Mouse (Mus musculus) layer of hippocampus, postnatal 10 days (tissue): ENCODE data around the gene Tomm5. TPM values are rescaled to one million over a fixed set of nuclear protein-coding genes. Genes with fewer than 3 reads are reported as not detected.

Experiments used
- DNase-seq, 2 experiments: peaks; one replicate each; pipeline ENCODE4 v3.0.0; 2021; ENCODE audit warnings: low spot score in 2 of 2
- long read RNA-seq: library from polyadenylated mRNA; stranded (forward); transcript quantifications from one replicate; pipeline ENCODE4 v2.0.0, GENCODE M21; 2023
- total RNA-seq, 2 experiments: library from RNA; stranded (reverse); gene quantifications; 2 replicates each; pipeline ENCODE4 v1.2.3; 2021

The Tomm5 gene
- 10 to 100 TPM; 61.4 to 69.8 TPM for total RNA-seq
- long read RNA-seq, transcript Tomm5-204 (2 exons, 639 nt), result major isoform, 79 of 88 reads
- long read RNA-seq, partial matches to known transcripts, result 5 of 88 reads
- long read RNA-seq, other reads (novel, unspliced or antisense), result 1 of 88 reads

DNA sequence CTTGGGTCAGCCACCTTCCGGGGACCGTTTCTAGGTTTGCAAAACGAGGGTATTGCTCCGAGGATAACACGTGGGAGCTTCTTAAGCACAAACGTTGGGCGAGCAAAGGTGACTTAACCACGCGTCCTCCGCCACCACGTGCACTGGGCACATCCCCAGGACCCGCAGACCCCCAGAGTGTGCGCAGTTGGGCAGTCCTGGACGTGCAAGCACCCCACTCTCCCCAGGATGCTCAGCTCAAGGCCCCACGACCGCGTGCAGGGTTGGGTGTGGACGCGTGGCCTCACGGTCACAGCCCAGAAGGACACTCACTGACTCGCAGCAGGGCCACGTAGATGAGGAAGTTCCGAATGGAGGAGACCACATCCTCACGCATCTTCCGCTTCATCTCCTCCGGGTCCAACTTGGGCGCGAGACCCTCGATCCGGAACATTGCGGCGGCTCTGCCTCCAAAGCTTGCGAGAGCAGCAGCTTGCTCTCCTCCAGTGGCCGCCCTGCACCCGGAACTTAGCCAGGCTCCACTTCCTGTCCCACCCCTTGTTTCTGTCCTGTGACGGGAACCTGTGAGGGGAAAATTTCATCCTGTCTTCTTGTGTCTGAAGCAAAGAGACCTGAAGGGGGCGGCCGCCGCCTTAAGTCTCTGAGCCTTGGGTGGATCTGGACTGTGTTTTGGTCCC, at the start of gene Tomm5:
TSS of gene Tomm5 (minus strand) at position 514 of the 677 bp plus-strand sequence.
- peak; percentile 86 to 91 for DNase-seq

DNA sequence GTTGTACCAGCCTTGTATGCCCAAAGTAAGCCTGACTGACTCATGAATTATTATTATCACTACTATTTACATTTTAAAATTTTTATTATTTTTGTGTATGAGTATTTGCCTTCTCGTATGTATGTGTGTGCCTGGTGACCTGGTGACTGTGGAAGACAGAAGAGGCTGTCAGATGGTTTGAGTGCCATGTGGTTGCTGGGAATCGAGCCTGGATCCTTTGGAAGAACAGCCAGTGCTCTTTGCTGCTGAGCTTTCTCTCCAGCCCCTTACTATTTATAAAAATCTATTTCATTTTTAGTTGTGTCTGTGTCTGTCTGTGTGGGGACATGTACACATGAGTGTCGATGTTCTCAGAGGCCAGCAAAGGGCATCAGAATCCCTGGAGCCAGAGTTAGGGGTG, 48.5 kb upstream of the Tomm5 start:
- peak in 1 of 2 experiments; percentile 32 for DNase-seq

DNA sequence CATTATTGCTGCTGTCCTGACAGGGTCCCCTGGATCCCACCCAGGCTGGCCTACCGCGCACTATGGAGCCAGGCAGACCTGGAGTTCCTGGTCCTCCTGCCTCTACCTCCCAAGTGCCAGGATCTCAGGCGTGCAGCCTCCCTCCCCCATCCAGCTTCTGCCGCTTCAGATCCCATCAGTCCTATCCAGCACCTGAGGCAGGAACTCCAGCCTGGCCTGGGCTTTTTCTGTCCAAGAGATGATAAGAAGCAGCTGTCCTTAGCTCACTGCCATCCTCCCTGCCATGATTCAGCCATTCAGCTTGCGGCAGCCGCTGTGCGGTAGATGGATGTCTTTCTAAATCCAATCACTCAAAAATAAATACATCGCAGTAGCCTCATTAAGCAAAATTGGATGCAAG, 35.1 kb upstream of the Tomm5 start:
- peak; percentile 23 to 39 for DNase-seq

DNA sequence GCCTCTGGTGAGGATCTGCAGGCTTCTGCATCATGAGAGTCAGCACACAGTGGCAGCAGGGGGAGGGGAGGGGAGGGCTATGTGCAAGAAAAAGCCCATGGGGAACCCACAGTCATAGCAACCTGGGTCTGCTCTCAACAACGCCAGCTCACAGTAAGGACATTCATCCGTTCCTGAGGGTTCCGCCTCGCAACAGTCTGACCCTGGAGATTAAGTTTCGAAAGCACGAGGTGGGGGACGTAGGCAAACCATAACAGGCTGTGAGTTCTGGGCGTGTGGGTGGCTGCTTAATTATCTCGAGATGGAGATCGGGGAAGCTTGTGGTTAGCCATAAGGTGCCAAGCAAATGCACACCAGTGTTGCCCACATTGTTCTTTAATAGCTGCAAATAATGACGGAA, 34.5 kb upstream of the Tomm5 start:
- DNase-seq, result peak in 1 of 2 experiments; percentile 33

DNA sequence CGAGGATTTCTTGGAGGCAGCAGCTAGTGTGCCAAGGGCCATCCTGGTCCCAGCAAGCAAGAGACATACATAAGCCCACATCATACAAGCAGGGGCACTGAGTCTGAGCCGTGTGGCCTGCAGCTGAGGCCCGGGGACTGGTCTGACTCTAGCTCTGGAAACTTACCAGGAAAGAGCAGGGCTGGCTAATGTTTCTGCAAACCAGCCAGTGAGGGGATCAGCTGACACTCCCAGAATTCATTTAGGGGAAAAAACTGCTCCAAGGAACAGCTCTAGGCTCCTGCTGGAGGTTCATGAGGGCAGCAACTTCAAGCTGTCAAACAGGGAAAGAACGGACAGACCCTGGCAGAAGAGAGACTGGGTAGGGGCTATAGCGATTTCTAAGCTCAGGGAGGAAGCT, 33.9 kb upstream of the Tomm5 start:
- peak; percentile 21 to 30 for DNase-seq

DNA sequence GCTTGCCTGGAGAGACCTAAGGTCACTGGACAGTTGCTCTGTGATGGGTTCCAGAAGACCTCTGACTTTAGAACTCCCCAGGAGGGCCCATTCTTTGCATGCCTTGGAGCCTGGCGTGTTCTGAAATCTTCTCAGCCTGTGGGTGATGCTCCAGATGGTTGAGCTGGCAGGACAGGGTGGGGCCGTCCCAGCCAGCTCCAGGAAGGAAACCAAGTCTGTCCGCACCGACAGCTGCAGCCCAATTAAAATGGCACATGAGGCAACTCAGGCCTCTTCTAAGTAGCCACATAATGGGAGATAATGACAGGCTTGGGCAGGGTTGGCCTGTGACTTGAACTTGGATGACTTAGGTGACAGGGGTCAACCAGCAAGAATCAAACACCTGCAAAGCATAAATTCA, 29.7 kb upstream of the Tomm5 start:
- DNase-seq, result no peak

DNA sequence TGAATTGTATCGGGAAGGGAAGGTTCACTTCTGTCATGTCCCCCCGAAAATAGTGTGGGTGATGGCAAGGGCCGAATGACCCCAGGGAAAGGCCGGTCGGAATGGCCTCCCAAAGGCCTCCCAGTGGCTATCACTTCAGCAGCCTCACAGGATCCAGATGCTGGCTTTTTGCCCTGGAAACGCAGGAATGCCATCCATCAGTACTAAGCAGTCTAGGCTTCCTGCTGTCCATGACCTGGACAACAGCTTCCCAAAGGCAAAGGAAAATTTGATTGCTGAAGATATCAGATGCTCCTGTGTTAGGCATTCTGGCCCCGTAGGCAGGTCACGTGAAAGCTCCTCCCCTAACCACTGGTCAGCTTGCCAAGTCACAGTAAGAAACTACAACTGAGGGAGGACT, 26.6 kb upstream of the Tomm5 start:
- no peak for DNase-seq

DNA sequence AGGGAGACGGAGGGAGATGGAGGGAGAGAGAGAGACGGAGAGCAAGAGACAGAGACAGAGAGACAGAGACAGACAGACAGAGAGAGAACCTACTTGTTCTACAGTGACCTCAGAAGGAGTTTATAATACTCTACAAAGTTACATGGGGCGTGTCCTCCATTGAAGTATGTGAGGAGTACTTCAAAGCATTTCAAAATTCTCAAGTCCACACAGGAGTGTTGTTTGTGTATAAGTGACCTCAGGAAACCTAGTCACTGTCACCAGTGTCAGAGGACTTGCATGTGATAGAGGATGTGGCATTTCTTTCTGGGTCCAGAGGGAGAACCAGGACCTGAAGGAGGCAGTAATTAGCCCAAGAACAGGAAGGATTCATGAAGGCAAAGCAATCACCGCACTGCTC, 23.1 kb upstream of the Tomm5 start:
- no peak for DNase-seq

DNA sequence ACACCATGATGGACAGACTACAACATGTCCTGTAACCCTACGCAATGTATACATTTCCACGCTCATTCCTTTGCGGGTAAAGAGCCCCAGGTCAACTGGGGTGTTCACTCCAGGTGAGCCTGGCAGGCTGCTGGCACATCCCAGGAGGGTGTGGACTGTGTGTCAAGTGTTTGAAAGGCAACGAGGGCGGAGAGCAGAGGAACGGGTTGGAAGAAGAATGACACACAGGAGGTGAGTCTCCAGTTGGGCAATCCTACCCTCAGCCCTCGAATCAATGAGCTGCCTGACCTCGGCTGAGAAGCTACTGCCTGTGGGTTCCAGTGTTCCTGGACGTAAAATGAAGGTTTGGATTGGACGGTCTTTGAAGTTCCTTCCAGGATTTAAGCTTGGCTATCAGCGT, 13.4 kb upstream of the Tomm5 start:
- DNase-seq, result no peak

DNA sequence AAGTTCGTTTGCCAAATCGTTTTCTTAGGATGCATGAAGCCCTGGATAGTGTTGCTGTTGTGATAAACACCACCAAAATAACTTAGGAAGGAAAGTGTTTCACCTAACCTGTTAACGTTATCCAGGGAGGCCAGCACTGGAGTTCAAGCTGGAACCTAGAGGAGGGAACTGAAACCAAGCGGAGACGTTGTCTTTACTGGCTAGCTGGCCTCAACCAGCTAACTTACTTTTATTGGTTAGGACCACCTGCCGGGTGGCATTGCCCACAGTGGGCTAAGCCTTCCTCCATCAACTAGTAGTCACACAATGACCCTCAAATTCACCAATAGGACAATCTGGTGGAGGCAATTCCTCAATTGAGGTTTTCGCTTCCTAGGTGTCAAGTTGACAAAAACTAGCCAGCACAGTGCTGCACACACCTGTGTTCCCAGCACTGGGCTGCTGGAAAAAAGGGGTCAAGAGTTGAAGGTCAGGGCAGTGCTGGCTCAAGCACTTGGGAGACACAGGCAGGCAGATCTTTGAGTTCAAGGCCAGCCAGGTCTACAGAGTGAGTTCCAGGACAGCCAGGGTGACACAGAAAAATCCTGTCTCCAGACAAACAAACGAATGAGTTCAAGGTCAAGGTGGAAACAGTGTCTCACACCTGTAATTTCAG, 669 bp upstream of the Tomm5 start:
- DNase-seq, result no peak

DNA sequence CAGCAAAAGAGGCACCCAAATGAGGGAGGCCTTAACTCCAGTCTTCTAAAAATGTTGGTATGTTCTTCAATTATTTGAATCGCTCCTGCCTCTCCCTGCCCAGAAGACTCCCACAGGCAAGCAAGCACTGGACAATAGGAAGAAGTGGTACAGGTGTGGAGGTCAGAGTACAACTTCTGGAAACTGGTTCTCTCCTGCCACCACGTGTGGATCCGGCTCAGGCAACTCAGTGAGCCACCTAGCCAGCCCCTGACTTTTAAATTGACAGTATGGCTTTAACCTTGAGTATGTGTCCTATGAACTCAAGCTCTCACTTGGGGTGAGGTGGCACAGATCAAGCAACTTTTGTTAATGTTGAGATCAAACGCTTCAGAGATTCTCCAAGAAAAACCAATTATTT, 848 bp downstream of the Tomm5 start:
- no peak for DNase-seq

DNA sequence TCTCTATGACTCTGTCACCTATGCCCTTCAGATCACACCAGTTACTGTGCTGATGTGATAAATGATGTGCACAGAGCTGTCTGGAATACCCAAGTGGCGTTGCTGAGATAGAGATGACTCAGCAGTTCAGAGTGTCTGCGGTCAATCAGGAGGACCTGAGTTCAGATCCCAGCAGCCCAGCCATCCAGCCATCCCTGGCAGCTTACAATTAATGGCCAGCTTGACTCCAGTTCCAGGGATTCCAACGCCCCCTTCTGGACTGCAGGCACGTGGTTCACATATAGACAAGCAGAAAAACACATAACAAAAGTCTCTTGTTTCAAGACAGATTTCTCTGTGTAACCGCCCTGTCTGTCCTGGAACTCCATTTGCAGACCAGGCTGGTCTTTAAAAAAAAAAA, 1.5 kb downstream of the Tomm5 start:
- DNase-seq, result no peak

DNA sequence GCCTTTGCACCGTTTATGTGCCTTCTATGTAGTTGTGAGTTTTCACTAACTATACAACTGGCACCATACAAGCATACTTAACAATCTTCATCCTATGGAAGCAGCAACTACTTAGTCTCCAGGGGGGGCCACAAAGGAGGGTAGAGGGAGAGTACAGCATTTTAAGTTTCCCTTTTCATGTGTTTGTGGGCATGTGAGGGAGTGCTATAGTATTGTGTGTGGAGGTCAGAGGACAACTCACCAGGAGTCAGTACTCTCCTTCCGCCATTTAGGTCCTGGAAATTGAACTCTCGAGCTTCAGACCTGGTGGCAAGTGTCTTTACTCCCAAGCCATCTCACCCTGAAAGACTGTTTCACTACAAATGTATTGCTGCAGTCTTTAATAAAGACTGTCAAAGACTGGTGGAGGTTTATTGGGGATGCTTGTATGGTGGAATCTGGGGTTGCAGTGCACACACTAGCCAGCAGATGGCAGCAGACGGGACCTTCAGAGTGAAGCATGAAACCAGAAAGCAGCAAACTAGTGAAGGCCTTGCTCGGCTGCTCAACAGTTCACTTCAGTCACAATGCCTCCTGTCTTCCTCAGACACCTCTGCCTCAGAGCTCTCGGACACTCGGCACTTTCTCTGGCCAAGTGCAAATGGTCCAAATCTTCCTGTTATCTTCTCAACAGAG, 10.6 kb downstream of the Tomm5 start:
- DNase-seq, result peak; percentile 82 to 83

DNA sequence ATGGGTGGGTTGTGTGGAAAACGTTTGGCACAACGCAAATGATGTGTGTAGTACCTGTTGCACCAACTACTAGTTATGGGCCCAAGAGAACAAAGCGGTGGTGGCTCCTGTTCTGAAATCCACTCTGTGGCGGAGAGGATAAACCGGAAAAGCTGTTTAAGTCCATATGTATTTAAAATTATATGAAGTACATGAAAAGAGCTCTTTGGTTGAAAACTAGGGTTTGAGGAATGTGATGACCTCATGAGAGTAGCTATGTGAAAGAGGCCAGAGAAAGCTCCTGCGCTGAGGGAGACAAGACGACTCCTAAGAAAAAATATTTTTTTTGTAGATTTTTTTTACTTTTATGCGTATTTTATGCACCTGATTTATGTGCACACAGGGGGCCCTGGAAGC, 23.0 kb downstream of the Tomm5 start:
- no peak for DNase-seq

DNA sequence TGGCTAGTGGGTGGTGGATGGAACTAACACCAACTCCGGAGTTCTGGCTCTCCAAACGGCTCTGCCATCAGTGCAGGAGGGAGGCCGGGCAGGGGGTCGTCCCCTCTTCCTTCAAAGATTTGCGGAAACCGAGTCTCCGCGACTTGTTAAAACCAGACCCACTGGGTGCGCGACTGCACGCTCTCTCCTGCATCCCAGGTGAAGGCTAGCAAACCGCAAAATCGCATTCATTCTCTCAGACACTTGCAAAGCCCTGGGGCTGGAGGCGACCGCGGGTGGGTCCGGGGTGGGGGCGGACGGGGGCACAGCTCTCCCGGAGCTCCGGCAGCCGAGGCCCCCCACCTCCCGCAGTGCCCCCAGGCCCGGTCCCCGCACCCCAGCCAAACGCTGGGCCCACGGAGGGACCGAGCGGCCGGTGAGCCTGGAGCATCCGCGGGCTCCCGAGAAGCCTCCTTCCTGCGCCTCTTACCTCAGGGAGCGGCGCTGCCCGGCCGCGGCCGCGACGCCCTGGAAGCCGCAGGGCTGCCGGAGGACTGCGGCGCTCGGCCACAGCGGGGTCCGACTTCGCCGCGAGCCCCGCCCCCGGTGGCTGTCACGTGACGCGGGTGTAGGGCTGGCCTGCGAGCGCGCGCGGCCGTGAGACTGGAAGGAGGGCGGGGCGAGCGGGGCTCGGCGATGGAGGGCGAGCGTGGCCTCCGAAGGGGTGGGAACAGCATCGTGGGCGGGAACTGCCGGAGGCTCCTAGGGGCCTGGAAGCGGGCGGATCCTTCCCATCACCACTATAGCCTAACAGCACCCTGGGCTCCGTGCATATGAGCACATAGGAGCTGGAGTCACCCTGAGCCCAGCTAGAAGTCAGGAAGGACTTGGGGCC, 23.7 kb downstream of the Tomm5 start, which contains the start of gene Fbxo10:
TSS of gene Fbxo10 (minus strand) at position 584 of the 874 bp plus-strand sequence.
- peak; percentile 88 to 93 for DNase-seq

DNA sequence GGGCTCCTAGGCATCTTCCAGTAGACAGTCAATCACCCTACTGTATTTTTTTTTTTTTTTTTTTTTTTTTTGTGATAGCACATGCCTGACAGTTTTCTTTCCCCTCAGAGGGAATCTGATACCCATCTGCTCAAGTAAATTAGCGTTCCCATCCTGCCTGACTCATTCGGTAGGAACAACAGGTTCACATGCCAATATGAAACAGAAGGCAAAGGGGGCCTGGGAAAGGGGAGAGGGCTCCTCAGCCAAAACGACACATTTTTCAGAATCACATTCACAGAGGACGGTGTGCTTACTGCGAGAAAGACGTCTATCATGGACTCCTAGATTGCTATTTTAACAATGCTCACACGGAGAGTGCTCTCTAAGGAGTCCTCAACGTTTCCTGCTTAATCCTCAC, 24.4 kb downstream of the Tomm5 start:
- DNase-seq, result peak; percentile 37 to 45

DNA sequence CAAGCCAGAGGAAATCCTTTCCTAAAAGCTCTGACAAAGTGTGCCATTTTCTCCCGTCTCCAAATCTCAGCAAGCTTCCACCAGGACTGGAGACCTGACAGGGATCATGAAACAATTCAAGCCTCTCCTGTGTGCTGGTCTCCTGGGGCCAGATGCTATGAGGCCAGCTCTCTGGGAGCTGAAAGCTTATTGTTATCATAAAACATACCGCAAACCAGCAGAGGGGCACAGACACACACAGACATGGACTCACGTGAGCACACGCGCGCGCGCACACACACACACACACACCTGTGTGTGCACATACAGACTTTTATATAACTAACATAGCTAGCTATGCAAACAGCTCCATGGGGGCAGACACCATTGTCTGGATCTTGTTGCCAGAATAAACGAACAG, 25.0 kb downstream of the Tomm5 start:
- peak in 1 of 2 experiments; percentile 25 for DNase-seq

DNA sequence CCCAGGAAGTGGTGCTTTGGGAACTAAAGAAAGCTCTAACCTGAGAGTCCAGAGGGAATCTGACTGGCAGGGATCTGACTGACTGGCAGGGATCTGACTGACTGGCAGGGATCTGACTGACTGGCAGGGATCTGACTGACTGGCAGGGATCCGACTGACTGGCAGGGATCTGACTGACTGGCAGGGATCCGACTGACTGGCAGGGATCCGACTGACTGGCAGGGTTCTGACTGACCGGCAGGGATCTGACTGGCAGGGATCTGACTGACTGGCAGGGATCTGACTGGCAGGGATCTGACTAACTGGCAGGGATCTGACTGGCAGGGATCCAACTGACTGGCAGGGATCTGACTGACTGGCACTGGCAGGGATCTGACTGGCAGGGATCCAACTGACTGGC, 26.9 kb downstream of the Tomm5 start:
- peak; percentile 18 to 30 for DNase-seq

DNA sequence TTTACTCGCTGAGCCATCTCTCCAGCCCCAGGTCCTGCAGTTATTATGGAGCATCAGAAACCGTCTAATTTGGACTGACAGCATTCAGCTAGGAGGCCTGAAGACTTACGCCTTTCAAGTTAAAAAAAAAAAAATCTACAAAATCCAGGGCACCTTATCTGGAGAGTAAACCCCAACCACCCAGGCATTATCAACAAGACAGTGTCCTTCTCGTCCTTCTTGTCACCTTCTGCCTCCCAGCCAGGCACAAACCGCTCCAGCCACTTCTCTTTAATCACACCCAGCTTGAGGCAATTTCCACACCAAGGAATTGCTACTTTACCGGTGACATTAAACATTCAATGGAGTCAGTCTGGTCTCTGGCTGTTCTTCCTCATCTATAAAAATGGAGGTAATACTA, 34.4 kb downstream of the Tomm5 start:
- no peak for DNase-seq

DNA sequence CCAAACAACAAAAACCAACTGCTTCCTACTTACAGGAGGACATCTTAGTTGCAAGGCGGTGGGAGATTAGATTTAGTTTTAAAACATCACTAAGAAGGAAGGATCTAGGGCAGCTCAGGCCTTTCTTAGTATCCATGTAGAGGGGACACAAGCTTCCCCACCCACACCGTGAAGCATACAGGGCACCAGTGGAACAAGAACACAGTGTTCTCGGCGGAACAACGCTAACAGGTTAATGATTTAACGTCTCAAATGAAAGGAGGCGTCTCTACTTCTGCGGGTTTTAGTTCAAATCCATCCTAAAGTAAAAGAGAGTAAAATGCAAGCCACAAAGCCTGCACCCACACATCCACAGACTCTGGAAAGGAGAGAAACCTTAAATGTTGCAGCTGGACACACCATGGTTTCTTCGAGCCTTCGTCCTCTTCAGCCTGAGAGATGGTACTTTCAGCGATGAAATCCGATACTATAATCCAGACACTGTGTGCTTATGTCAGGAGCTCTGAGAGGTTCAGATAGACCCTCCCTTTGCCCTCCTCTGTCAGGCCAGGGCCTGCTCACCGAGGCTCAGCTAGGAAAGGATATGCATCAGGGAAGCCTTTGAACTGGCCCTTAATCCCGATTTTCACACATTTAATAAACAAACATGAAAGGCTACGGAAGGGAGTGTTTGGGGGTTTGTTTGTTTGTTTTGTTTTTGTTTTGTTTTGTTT, 35.5 kb downstream of the Tomm5 start:
- no peak for DNase-seq

DNA sequence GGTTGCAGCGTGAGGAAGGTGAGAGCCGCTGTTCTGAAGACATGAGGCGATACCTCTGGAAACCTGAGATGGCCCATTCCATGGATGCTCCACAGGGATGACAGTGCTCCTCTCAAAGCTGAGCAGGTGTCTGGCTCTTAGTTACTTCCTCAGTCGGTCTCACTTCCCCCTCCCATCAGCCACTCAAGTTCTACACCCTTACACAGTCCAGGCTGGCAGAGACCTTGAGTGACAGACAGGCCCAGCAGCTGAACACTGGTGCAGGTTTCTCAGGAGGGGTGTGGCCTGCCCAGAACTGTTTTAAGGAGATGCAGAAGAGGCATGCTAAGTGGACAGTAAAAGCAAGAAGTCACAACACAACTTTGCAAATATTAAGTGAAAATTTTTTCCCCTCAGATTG, 40.2 kb downstream of the Tomm5 start:
- no peak for DNase-seq
